Mouse (Mus musculus): Measurements from ENCODE around the gene Mchr1. TPM values are rescaled to one million over a fixed set of nuclear protein-coding genes. Genes with fewer than 3 reads are reported as not detected.

Mchr1 gene
- total and polyA plus RNA-seq, 2 experiments from 2014 or later: 7.0 to 11.1 TPM

DNA sequence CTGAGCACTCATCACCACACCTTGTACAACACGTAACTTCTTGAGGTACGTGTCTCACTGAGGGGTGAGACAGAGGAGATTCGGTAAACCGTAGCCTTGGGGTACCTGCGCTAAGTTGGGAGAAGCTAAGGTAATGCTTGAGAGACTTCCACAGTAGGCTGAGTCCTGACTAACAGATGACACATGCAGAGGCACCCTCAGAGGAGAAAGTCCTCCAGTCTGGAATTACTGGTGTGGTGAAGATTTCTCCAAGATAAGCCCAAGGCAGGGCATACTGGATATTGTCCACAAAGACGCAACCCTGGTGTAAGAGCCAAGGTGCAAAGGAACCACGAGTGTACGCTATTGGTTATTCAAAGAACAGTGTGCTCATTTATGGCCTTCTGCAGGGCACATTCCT, 42.4 kb upstream of the Mchr1 start:
- no peak for TF ChIP-seq CTCF (IDR thresholded peaks at IDR 0.05; ENCODE audit: low read depth)
- no peak overlapping the region for H3K4me2 ChIP-seq (ENCODE audit: low read depth, low read length)
- ATAC-seq: no peak
- WGBS: 93% methylated on average over 8 of the region's 8 CpGs
- H3K9me3 ChIP-seq (ENCODE audit: low read length): no peaks in the 10 kb centered on the region
- no peaks in the 10 kb centered on the region for H3K36me3 ChIP-seq (ENCODE audit: insufficient read depth, low read length)
- no peak overlapping the region for H3K4me3 ChIP-seq (ENCODE audit: low read length)
- H3K9ac ChIP-seq (replicated peaks; ENCODE audit: low read length): no peak overlapping the region
- no peaks in the 10 kb centered on the region for H3K27me3 ChIP-seq (ENCODE audit: insufficient read depth, low read length)
- peaks cover 9% of the 10 kb centered on the region; the same call in 1 of the 2 replicates for H3K4me1 ChIP-seq (ENCODE audit: insufficient read depth, low read length)
- DNase-seq (ENCODE audit: low spot score): no peak
- no peak overlapping the region for H3K27ac ChIP-seq

DNA sequence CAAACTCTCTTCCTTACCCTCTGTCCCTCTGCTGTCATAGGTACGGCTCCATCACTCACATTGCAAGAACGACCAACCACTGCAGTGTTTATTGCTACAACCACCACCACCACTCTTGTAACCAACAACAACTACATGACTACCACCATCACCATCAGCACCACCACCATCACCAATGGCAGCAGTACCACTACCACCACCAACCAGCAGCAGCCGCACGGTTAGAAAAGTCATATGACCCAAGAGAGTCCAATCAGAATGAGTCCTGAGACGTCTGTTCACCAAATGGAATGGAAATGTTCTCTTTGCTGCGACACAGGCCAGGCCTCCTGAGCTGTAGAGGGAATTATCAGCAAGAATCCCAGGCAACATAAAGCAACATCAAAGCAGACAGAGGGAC, 40.5 kb upstream of the Mchr1 start:
- Histone ChIP-seq H3K4me2 (ENCODE audit: low read depth, low read length) (no peak overlapping the region), H3K36me3 (ENCODE audit: insufficient read depth, low read length) (no peaks in the 10 kb centered on the region), H3K4me1 (ENCODE audit: insufficient read depth, low read length) (no peaks in the 10 kb centered on the region), H3K9me3 (ENCODE audit: low read length) (no peaks in the 10 kb centered on the region), H3K9ac (replicated peaks; ENCODE audit: low read length) (no peak overlapping the region), H3K27ac (no peak overlapping the region), H3K4me3 (ENCODE audit: low read length) (no peak overlapping the region), H3K27me3 (ENCODE audit: insufficient read depth, low read length) (no peaks in the 10 kb centered on the region)
- DNase-seq (ENCODE audit: low spot score) (no peak), ATAC-seq (no peak)
- no peak for TF ChIP-seq CTCF (IDR thresholded peaks at IDR 0.05; ENCODE audit: low read depth)
- 94% methylated on average over 6 of the region's 6 CpGs for WGBS

DNA sequence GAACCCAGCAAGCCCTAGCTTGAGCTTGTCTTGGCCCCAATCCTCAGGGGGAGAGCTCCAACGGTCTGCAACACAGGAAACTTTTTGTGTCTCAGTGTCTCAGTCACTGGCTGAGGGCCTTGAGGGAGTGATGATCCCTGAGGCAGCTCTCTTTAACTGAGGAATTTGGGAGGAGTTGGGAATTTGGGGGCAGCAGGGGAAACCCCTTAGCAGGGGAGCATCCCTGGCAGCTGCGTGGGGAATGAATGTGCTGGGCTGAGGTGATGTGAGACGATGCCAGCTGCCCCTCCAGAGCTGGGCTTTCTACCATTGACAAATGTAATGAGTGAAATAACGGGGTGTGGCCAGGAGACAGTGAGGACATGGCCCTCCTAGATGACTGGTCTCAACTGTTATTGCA, 39.9 kb upstream of the Mchr1 start:
- no peak for TF ChIP-seq CTCF (IDR thresholded peaks at IDR 0.05; ENCODE audit: low read depth)
- no peak overlapping the region for H3K27ac ChIP-seq

DNA sequence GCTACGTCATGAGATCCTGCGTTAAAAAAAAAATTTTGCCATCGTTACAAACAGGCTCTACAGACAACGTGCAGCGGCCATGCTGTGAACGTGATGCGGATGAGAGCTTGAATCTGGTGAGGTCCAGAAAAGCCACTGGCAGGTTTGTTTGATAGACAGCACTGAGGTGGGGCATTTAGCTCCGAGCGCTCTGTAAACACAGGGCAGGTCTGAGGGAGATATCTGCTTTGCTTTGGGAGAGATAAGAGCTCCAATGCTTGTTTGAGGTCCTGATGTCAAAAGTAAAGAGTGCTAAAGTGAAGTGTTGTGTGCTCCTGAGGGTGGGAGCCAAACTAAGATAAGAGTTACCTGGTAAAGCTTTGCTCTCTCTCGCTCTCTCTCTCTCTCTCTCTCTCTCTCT, 38.1 kb upstream of the Mchr1 start:
- H3K4me2 ChIP-seq (ENCODE audit: low read depth, low read length): no peak overlapping the region
- DNase-seq (ENCODE audit: low spot score): no peak
- no peak for TF ChIP-seq CTCF (IDR thresholded peaks at IDR 0.05; ENCODE audit: low read depth)
- no peaks in the 10 kb centered on the region for H3K36me3 ChIP-seq (ENCODE audit: insufficient read depth, low read length)
- ATAC-seq: no peak
- H3K9me3 ChIP-seq (ENCODE audit: low read length): no peaks in the 10 kb centered on the region
- 89% methylated on average over 10 of the region's 10 CpGs for WGBS
- no peak overlapping the region for H3K4me3 ChIP-seq (ENCODE audit: low read length)
- H3K9ac ChIP-seq (replicated peaks; ENCODE audit: low read length): no peak overlapping the region
- H3K27me3 ChIP-seq (ENCODE audit: insufficient read depth, low read length): no peaks in the 10 kb centered on the region
- no peak overlapping the region for H3K27ac ChIP-seq
- no peaks in the 10 kb centered on the region for H3K4me1 ChIP-seq (ENCODE audit: insufficient read depth, low read length)

More for the DNA sequence above, 39.9 kb upstream of the Mchr1 start:
- 37% methylated on average over 4 of the region's 4 CpGs for WGBS
- H3K27me3 ChIP-seq (ENCODE audit: insufficient read depth, low read length): no peaks in the 10 kb centered on the region
- no peak overlapping the region for H3K4me2 ChIP-seq (ENCODE audit: low read depth, low read length)
- no peaks in the 10 kb centered on the region for H3K36me3 ChIP-seq (ENCODE audit: insufficient read depth, low read length)
- no peaks in the 10 kb centered on the region for H3K9me3 ChIP-seq (ENCODE audit: low read length)
- ATAC-seq (no peak), DNase-seq (ENCODE audit: low spot score) (no peak)
- H3K4me3 ChIP-seq (ENCODE audit: low read length): no peak overlapping the region
- no peak overlapping the region for H3K9ac ChIP-seq (replicated peaks; ENCODE audit: low read length)
- H3K4me1 ChIP-seq (ENCODE audit: insufficient read depth, low read length): no peaks in the 10 kb centered on the region

DNA sequence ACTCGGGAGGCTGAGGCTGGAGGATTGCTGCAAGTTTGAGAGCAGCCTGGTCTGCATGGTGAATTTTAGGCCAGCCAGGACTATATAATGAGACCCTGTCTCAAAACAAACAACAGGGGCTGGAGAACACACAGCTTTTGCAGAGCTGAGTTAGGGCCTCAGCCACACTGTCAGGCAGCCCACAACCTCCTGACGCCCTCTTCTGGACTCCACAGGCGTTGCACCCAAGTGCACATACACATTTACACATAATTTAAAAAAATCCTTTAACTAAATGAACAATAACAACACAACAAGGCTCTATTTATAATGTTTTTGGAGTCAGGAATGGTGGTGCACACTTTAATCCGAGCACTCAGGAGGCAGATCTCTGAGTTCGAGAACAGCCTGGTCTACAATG, 36.9 kb upstream of the Mchr1 start:
- ATAC-seq (no peak), DNase-seq (ENCODE audit: low spot score) (no peak)

DNA sequence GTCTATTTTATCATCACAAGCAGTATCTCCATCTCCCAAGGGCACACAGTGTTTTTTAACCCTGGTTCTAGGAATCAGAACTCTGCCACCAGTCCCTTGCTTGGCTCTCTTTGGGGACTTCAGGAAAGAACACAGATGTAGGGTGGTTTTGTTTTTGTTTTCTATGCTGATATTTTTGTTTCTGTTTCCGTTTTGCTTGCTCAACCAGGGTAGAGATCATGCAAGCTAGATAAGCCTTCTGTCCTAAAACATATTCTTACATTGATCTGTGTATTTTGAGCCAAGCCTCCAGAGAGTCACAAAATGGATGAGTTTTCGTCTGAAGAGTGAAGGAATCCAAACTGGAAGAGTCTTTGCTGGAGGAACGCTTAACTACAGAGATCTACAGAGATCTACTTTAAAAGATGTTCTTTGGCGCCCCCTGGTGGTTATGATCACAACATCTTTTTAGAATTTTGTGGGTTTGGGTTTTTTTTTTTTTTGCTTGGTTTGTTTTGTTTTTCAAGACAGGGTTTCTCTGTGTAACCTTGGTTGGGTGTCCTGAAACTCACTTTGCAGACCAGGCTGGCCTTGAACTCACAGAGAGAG, 35.8 kb upstream of the Mchr1 start:
- Histone ChIP-seq H3K4me1 (ENCODE audit: insufficient read depth, low read length) (no peaks in the 10 kb centered on the region), H3K9me3 (ENCODE audit: low read length) (no peaks in the 10 kb centered on the region), H3K4me2 (ENCODE audit: low read depth, low read length) (no peak overlapping the region), H3K9ac (replicated peaks; ENCODE audit: low read length) (no peak overlapping the region), H3K27me3 (ENCODE audit: insufficient read depth, low read length) (no peaks in the 10 kb centered on the region), H3K27ac (no peak overlapping the region), H3K36me3 (ENCODE audit: insufficient read depth, low read length) (no peaks in the 10 kb centered on the region), H3K4me3 (ENCODE audit: low read length) (no peak overlapping the region)
- TF ChIP-seq CTCF (IDR thresholded peaks at IDR 0.05; ENCODE audit: low read depth): peak; percentile 73
- WGBS: 21% methylated on average over 4 of the region's 4 CpGs
- DNase-seq (ENCODE audit: low spot score) (peak; percentile 94), ATAC-seq (no peak)

More for the DNA sequence above, 36.9 kb upstream of the Mchr1 start:
- Histone ChIP-seq H3K27ac (no peak overlapping the region), H3K4me3 (ENCODE audit: low read length) (no peak overlapping the region), H3K9ac (replicated peaks; ENCODE audit: low read length) (no peak overlapping the region), H3K36me3 (ENCODE audit: insufficient read depth, low read length) (no peaks in the 10 kb centered on the region), H3K4me1 (ENCODE audit: insufficient read depth, low read length) (no peaks in the 10 kb centered on the region), H3K27me3 (ENCODE audit: insufficient read depth, low read length) (no peaks in the 10 kb centered on the region), H3K9me3 (ENCODE audit: low read length) (no peaks in the 10 kb centered on the region), H3K4me2 (ENCODE audit: low read depth, low read length) (no peak overlapping the region)
- peak; percentile 25 for TF ChIP-seq CTCF (IDR thresholded peaks at IDR 0.05; ENCODE audit: low read depth)
- 91% methylated on average over 5 of the region's 5 CpGs for WGBS

DNA sequence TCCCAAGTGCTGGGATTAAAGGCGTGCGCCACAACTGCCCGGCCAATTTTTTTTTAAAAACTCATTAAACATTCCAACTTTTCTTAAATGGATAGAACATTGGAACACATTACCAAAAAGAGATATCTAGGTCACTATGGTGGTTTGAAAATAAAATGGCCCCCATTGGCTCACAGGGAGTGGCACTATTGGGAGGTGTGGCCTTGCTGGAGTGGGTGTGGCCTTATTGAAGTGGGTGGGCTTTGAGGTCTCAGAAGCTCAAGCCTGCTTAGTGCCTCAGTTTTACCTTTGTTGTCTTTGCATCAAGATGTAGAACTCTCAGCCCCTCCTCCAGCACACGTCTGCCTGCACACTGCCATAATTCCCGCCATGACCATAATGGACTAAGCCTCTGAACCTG, 32.8 kb upstream of the Mchr1 start:
- no peaks in the 10 kb centered on the region for H3K36me3 ChIP-seq (ENCODE audit: insufficient read depth, low read length)
- no peaks in the 10 kb centered on the region for H3K9me3 ChIP-seq (ENCODE audit: low read length)
- no peak for DNase-seq (ENCODE audit: low spot score)
- no peak for TF ChIP-seq CTCF (IDR thresholded peaks at IDR 0.05; ENCODE audit: low read depth)
- no peak overlapping the region for H3K4me2 ChIP-seq (ENCODE audit: low read depth, low read length)
- H3K4me3 ChIP-seq (ENCODE audit: low read length): no peak overlapping the region
- H3K27ac ChIP-seq: no peak overlapping the region
- no peak for ATAC-seq
- WGBS: 98% methylated on average over 5 of the region's 5 CpGs
- H3K9ac ChIP-seq (replicated peaks; ENCODE audit: low read length): no peak overlapping the region
- H3K27me3 ChIP-seq (ENCODE audit: insufficient read depth, low read length): no peaks in the 10 kb centered on the region
- no peaks in the 10 kb centered on the region for H3K4me1 ChIP-seq (ENCODE audit: insufficient read depth, low read length)
